Mouse (Mus musculus): ENCODE data around the gene Zbtb16. TPM values are rescaled to one million over a fixed set of nuclear protein-coding genes. Genes with fewer than 3 reads are reported as not detected.

Gene Zbtb16
- polyA plus RNA-seq, 1 experiment from 2014 or later: 6.9 TPM

DNA sequence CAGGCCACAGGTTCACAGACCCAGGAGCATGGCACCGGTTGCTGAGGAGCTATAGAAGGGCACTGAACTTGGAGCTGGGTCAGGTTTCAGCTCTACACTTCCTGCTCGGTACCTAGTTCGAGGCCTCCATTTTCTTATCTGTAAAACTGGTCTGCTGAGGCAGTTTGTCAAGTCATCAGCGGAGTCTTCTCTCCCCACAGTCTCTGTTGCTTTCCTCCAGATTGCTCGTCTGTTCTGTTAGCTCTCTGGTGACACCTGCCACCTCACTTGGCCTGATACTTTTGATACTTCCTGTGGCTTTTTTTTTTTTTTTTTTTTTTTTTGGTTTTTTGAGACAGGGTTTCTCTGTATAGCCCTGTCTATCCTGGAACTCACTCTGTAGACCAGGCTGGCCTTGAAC is 124.2 kb downstream of the Zbtb16 start:
- Histone ChIP-seq H3K9ac (no peak overlapping the region), H3K27ac (no peak overlapping the region), H3K36me3 (0 out of 2 replicates have a peak, but pooled peaks cover 3% of the 10 kb centered on the region), H3K4me1 (peaks cover 22% of the 10 kb centered on the region), H3K27me3 (no peaks in the 10 kb centered on the region), H3K9me3 (replicated peaks) (no peaks in the 10 kb centered on the region), H3K4me2 (replicated peaks) (no peak overlapping the region), H3K4me3 (no peak overlapping the region)
- no peak for ATAC-seq (ENCODE audit: low FRiP score)
- 78% methylated on average over 5 of the region's 5 CpGs for WGBS

DNA sequence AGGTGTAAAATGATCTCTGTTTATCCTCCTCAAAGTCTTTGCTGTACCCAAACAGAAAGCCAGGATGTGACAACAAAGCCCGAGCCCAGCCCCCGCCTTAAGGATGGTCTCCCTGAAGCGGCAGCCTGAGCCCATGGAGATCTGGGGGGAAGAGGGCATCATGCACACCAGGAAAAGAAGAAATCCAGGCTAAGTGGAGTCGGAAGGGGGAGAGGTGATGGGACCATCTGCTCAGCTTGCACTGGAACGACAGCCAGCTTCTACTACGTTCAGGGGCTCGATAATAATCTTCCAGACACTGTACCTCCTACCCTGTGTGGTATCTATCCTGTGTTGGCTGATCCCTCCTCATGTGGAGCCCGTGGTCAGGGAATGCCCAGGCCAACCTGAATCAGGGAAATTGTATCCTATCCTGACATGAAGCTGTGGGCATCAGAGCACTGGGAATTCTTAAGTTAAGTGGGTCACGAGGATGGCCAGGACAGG is 124.7 kb downstream of the Zbtb16 start:
- Histone ChIP-seq H3K9me3 (replicated peaks) (no peaks in the 10 kb centered on the region), H3K27ac (peak overlapping the region; percentile 48; the same call in 1 of the 2 replicates), H3K4me3 (no peak overlapping the region), H3K4me1 (peaks cover 25% of the 10 kb centered on the region), H3K27me3 (no peaks in the 10 kb centered on the region), H3K4me2 (replicated peaks) (no peak overlapping the region), H3K36me3 (no peaks in the 10 kb centered on the region), H3K9ac (no peak overlapping the region)
- ATAC-seq (ENCODE audit: low FRiP score): no peak
- WGBS: 34% methylated on average over 9 of the region's 9 CpGs

DNA sequence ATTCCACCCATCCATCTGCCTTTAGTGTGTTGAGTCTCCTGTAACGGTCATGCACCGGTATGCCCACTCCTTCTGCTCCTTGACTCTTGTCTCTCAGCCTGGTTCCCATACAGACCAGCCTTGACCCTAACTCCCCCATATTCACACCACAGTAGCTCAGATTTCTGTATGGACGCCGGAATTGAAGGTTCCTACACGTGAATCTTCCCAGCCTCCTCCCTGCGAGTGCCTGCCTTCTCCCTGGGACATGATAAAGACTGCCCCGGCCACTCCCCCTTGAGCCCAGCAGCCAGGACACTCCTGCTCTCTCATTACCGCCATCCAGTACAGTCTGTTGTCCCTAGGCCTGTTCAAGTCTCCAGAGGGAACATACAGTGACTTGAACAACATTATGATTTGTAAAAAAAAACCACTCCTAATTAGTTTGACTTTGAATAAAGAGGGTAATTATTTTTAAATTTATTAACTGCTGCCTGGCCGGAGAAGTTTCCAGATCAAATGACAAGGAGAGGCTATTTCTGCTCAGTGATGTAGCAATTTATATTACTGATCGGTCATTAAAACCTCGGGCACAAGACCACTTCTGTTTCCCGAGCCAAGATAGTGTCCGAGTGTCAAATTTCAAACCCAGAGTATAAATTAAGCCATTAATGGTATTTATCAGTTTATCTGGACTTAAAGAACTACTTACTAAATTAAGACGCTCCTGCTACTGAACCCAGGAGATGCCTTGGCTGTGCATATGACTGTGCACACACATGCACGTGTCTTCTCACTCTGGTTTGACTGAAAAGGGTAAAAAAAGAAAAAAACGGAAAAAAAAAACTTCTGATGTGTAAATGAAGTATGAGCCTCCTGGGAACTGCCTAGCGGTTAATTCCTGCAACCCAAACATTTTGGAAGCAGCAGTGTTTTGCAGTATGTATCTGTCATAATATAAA is 125.4 kb downstream of the Zbtb16 start:
- Histone ChIP-seq H3K9ac (no peak overlapping the region), H3K27ac (peak overlapping the region; percentile 48; the same call in 1 of the 2 replicates), H3K4me1 (peaks cover 25% of the 10 kb centered on the region), H3K4me2 (replicated peaks) (no peak overlapping the region), H3K27me3 (no peaks in the 10 kb centered on the region), H3K4me3 (no peak overlapping the region), H3K9me3 (replicated peaks) (no peaks in the 10 kb centered on the region), H3K36me3 (no peaks in the 10 kb centered on the region)
- WGBS: 43% methylated on average over 17 of the region's 17 CpGs
- no peak for ATAC-seq (ENCODE audit: low FRiP score)

DNA sequence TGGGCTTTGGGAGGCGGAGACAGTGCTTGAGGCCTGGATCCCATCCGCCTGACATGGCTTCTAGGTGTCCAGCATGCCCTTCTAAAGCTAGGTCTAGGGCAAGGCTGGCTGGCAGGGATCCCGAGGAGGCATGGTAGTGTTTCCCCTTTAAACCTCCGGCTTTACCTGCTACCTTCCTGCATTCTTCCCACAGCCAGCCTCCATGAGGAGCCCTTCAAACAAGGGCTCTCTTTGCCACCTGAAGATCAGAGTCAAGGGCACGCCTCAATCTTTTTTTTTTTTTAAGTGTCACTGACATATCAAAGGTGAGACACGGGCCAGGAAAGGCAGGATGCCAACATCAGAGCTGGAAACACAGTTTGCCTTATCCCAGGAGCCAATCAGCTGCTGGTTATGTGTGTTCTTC is 128.2 kb downstream of the Zbtb16 start:
- H3K27me3 ChIP-seq: no peaks in the 10 kb centered on the region
- no peak overlapping the region for H3K9ac ChIP-seq
- 89% methylated on average over 6 of the region's 6 CpGs for WGBS
- no peaks in the 10 kb centered on the region for H3K36me3 ChIP-seq
- no peak overlapping the region for H3K27ac ChIP-seq
- peaks cover 25% of the 10 kb centered on the region for H3K4me1 ChIP-seq
- ATAC-seq (ENCODE audit: low FRiP score): no peak
- H3K4me3 ChIP-seq: no peak overlapping the region
- H3K4me2 ChIP-seq (replicated peaks): no peak overlapping the region
- H3K9me3 ChIP-seq (replicated peaks): no peaks in the 10 kb centered on the region

DNA sequence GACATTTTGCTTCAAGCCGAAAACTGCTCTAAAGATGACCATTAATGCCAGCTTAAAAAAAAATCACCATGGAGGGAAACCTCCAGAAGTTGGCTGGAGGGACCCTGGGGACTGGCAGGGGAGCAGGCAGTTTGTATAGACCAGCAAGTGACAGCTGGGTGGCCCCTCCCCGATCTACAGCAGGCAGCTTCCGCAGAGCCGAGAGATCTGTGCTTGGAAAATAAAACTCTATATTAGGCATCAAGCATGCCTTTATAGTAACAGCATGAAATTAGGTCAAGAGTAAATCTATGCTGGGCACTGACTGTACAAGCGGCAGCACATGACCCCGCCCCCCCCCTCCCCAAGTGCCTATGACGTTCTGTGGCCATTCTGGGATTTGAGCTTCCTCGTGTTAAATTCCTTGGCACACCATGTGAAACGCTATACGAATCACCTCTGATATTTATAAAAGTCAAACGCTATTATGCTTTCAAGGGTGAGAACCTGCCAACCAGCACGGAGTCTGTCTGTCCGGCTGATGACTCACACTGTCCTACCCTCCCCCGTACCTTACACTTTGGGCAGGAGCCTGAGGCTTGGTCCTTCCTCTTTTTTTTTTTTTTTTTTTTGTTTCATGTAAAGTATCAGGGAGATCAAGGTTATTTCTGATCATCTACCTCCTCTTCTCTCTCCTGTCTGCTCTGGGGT is 128.7 kb downstream of the Zbtb16 start:
- H3K4me1 ChIP-seq: peaks cover 25% of the 10 kb centered on the region
- no peak for ATAC-seq (ENCODE audit: low FRiP score)
- WGBS: 67% methylated on average over 14 of the region's 14 CpGs

DNA sequence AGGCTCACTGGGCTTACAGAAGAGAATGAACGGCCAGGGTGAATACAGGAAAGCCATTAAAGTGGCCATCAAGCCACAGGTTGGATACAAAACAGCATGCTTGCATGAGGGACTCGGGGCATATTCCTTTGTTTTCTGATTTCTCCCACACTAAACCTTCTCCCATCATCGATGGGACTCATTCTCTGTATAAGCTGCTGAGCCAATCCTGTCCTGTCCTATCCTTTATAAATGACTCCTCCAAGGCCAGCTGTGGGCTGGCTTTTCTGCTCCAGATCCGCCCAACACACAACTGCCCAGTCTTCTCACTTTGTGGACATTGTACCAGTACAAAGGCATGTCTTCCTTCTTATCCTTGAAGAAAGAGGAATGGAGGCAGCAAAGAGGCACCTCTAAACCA is 134.7 kb downstream of the Zbtb16 start:
- H3K4me2 ChIP-seq (replicated peaks): no peak overlapping the region
- no peak overlapping the region for H3K4me3 ChIP-seq
- 59% methylated on average over 4 of the region's 4 CpGs for WGBS
- ATAC-seq (ENCODE audit: low FRiP score): no peak
- H3K36me3 ChIP-seq: no peaks in the 10 kb centered on the region
- no peaks in the 10 kb centered on the region for H3K27me3 ChIP-seq
- H3K9me3 ChIP-seq (replicated peaks): no peaks in the 10 kb centered on the region
- H3K27ac ChIP-seq: no peak overlapping the region
- H3K4me1 ChIP-seq: peaks cover 17% of the 10 kb centered on the region
- H3K9ac ChIP-seq: no peak overlapping the region

More for the DNA sequence above, 128.7 kb downstream of the Zbtb16 start:
- H3K4me2 ChIP-seq (replicated peaks): no peak overlapping the region
- H3K27ac ChIP-seq: no peak overlapping the region
- H3K4me3 ChIP-seq: no peak overlapping the region
- no peaks in the 10 kb centered on the region for H3K36me3 ChIP-seq
- no peaks in the 10 kb centered on the region for H3K9me3 ChIP-seq (replicated peaks)
- H3K9ac ChIP-seq: no peak overlapping the region
- no peaks in the 10 kb centered on the region for H3K27me3 ChIP-seq

DNA sequence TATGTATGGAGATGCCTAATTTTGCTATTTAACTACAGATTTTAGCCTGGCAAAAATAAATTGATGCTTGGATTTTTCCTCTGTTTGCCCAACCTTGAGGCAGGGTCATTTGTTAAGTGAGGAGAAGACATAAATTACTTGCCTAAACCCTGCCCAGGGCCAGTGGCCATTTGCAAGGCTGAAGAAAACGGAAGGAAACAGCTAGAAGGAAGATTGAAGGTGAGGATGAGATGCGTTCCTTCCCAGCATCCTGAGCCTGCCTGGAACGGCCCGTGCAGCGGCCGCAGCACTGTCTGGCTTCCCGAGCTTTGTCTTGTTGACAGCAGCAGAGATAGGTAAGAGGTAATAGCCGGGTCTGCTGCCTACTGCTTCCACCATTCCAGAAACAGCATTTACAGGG is 135.2 kb downstream of the Zbtb16 start:
- WGBS: 61% methylated on average over 8 of the region's 8 CpGs
- Histone ChIP-seq H3K36me3 (no peaks in the 10 kb centered on the region), H3K9me3 (replicated peaks) (no peaks in the 10 kb centered on the region), H3K4me1 (peaks cover 22% of the 10 kb centered on the region), H3K4me3 (no peak overlapping the region), H3K4me2 (replicated peaks) (no peak overlapping the region), H3K9ac (no peak overlapping the region), H3K27me3 (no peaks in the 10 kb centered on the region), H3K27ac (no peak overlapping the region)
- ATAC-seq (ENCODE audit: low FRiP score): no peak

DNA sequence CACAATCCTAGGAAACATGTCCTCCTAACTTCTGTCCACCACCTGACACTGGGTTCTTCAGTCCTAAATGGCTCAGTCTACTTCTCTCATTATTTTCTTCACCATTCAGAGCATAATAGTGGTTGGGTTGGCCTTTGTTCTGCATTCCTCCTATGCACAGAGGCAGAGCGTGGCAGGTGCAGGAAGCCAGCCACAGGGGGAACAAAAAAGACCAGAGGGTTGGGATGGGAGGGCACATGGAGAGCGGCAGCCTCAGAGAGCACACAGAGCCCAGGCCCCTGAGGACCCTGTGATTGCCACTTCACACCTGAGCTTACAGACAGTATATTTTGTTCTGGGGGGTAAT is 138.6 kb downstream of the Zbtb16 start:
- Histone ChIP-seq H3K4me3 (no peak overlapping the region), H3K36me3 (no peaks in the 10 kb centered on the region), H3K27me3 (no peaks in the 10 kb centered on the region), H3K4me2 (replicated peaks) (no peak overlapping the region), H3K4me1 (peaks cover 43% of the 10 kb centered on the region), H3K9ac (no peak overlapping the region), H3K27ac (no peak overlapping the region), H3K9me3 (replicated peaks) (no peaks in the 10 kb centered on the region)
- 24% methylated on average over 2 of the region's 2 CpGs for WGBS
- ATAC-seq (ENCODE audit: low FRiP score): no peak

DNA sequence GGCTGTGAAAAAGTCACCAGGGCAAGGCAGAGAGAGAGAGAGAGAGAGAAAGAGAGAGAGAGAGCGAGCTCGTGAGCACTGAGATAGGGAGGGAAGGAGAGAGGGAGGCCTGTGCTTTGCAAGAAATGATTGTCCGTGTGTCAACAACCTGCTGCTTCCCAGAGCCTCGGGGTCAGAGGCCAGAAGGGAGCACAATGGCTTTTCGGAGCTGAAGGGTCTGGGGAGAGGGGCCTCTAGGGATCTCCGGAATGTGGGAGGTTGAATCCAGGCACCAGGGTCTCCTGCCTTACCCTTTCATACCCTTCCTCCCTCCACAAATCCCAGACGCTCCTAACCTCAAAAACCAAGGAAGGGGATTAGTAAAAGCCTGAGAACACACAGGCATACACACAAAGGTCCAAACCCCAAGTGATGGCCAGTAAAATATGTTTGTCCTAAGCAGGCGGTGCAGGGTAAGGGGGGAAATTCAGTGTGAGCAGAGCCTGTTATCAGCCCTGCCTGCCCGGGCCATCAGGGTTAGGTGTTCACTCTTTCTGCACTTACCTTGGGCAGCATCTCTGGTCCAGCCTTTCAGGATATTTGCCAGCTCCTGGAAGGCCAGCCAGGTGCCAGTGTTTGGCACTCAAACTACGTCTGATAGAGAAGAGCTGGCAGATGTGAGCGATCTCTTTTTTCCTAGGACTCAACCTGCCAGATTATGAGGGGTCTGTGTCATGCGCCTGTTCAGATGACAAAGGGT is 139.1 kb downstream of the Zbtb16 start:
- 19% methylated on average over 12 of the region's 12 CpGs for WGBS

DNA sequence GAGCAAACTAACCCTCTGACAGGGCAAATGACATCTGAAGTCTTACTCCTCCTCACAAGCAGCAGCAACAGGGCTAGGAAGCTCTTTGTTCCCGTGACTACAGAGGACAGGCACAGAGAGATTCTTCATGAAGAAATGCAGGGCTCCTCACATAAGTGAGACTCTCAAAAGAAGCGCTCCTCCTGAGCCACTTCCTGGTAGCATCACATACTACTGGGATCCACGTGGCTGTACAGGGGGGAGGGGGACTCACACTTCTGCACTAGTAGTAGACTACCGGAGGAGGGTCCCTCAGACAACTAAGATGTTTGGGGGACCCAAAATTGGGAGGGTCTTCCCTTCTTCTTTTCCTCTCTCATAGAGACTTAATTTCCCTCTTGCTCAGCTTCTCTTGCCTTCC is 139.7 kb downstream of the Zbtb16 start:
- Histone ChIP-seq H3K27ac (no peak overlapping the region), H3K9me3 (replicated peaks) (no peaks in the 10 kb centered on the region), H3K4me1 (peaks cover 43% of the 10 kb centered on the region), H3K36me3 (no peaks in the 10 kb centered on the region), H3K9ac (no peak overlapping the region), H3K4me2 (replicated peaks) (no peak overlapping the region), H3K27me3 (no peaks in the 10 kb centered on the region), H3K4me3 (no peak overlapping the region)
- 13% methylated on average over 4 of the region's 4 CpGs for WGBS
- no peak for ATAC-seq (ENCODE audit: low FRiP score)

More for the DNA sequence above, 139.1 kb downstream of the Zbtb16 start:
- Histone ChIP-seq H3K9ac (peak overlapping the region; percentile 32; the same call in 1 of the 2 replicates), H3K27me3 (no peaks in the 10 kb centered on the region), H3K4me2 (replicated peaks) (no peak overlapping the region), H3K4me1 (peaks cover 43% of the 10 kb centered on the region), H3K9me3 (replicated peaks) (no peaks in the 10 kb centered on the region), H3K4me3 (no peak overlapping the region), H3K27ac (peak overlapping the region; percentile 55; the same call in 1 of the 2 replicates), H3K36me3 (no peaks in the 10 kb centered on the region)
- no peak for ATAC-seq (ENCODE audit: low FRiP score)

DNA sequence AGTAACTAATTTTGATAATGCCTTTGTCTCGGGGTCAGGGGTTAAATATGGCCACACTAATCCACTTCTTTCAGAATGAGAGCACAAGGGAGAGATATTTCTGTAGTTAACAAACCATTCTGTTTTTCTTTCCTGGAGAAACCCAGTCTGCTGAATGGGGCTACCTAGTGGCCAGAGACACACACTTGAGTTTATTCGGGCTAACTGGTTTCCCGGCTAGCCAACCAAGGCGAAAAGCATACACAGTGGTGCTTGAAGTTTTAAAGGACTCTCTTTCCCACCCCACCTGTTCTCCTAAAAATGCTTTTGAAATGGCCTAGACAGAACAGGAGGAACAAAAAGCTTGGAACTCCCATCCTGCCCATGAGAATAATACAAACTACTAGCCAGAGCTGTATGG is 140.2 kb downstream of the Zbtb16 start:
- Histone ChIP-seq H3K4me3 (no peak overlapping the region), H3K4me1 (peaks cover 43% of the 10 kb centered on the region), H3K9me3 (replicated peaks) (no peaks in the 10 kb centered on the region), H3K27me3 (no peaks in the 10 kb centered on the region), H3K4me2 (replicated peaks) (no peak overlapping the region), H3K27ac (no peak overlapping the region), H3K9ac (no peak overlapping the region), H3K36me3 (no peaks in the 10 kb centered on the region)
- no peak for ATAC-seq (ENCODE audit: low FRiP score)
- WGBS: 51% methylated on average over 4 of the region's 4 CpGs

DNA sequence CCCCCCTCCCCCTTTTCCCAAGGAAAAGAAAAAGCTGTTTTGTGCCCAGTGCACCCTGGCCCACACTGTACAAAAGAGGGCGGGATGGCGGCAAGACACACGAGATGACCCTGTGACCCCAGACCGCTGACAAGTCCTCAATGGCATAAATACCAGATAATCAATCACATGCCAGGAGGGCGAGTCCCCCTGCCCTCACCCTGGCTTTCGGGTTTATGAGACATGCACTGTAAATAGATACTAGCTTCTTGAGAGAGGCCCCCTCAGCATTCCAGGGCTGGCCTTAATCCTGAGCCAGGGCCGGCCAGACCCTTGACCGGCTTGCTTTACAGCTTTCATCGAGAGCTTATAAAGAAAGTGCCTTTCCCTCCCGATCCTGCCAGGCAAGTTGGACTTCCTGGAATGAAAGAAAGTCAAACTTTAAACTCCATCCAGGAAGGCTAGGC is 141.4 kb downstream of the Zbtb16 start:
- no peak overlapping the region for H3K9ac ChIP-seq
- 2% methylated on average over 10 of the region's 10 CpGs for WGBS
- H3K4me1 ChIP-seq: peaks cover 39% of the 10 kb centered on the region
- no peak overlapping the region for H3K27ac ChIP-seq
- H3K36me3 ChIP-seq: no peaks in the 10 kb centered on the region
- no peaks in the 10 kb centered on the region for H3K9me3 ChIP-seq (replicated peaks)
- no peaks in the 10 kb centered on the region for H3K27me3 ChIP-seq
- no peak for ATAC-seq (ENCODE audit: low FRiP score)
- no peak overlapping the region for H3K4me2 ChIP-seq (replicated peaks)
- H3K4me3 ChIP-seq: no peak overlapping the region

Data from hindbrain, embryonic 12.5 days (tissue).